Mouse (Mus musculus) lung, embryonic 16.5 days (tissue): ENCODE results near the gene 9030612E09Rik. TPM values are rescaled to one million over a fixed set of nuclear protein-coding genes. Genes with fewer than 3 reads are reported as not detected.
A peak's percentile ranks its signal among the peaks of the same experiment; 100 is the strongest.

Source experiments
- ATAC-seq: fragments of 200-750 bp; cut with Nextera tagmentation; 2 replicates; pipeline ENCODE4 v1.8.0; 2017; ENCODE audit warnings: low read depth, mild to moderate bottlenecking, moderate library complexity
- H3K27ac ChIP-seq: fragments of 300-500 bp; sonication (generic); 2 replicates; pipeline ENCODE4 v1.5.1; 2014; ENCODE audit warnings: mild to moderate bottlenecking, control low read depth, low read length
- H3K27me3 ChIP-seq: fragments of 300-500 bp; sonication (generic); 2 replicates; pipeline ENCODE4 v1.6.1; 2014; ENCODE audit warnings: low read depth, low read length, mixed read lengths; ENCODE audit not compliant: control insufficient read depth, insufficient read depth
- H3K36me3 ChIP-seq: fragments of 300-500 bp; sonication (generic); 2 replicates; pipeline ENCODE4 v1.6.1; 2014; ENCODE audit warnings: low read length; ENCODE audit not compliant: control insufficient read depth, insufficient read depth
- H3K4me1 ChIP-seq: fragments of 300-500 bp; sonication (generic); replicated peaks from 2 replicates; pipeline ENCODE4 v1.6.1; 2014; ENCODE audit warnings: low read length, mixed read lengths; ENCODE audit not compliant: control insufficient read depth, insufficient read depth
- H3K4me2 ChIP-seq: fragments of 300-500 bp; sonication (generic); 2 replicates; pipeline ENCODE4 v1.6.1; 2014; ENCODE audit warnings: low read depth, low read length, control low read depth
- H3K4me3 ChIP-seq: fragments of 300-500 bp; sonication (generic); 2 replicates; pipeline ENCODE4 v1.5.1; 2014; ENCODE audit warnings: mild to moderate bottlenecking, low read length, control low read depth
- H3K9ac ChIP-seq: fragments of 300-500 bp; sonication (generic); 2 replicates; pipeline ENCODE4 v1.6.1; 2014; ENCODE audit warnings: low read length, control low read depth
- H3K9me3 ChIP-seq: fragments of 300-500 bp; sonication (generic); 2 replicates; pipeline ENCODE4 v1.6.1; 2016; ENCODE audit warnings: low read length; ENCODE audit not compliant: control insufficient read depth
- WGBS: fragments of 180-500 bp; shearing (Covaris S2); extraction: QIAGEN DNeasy Blood & Tissue Kit; methylation state at CpG from one replicate; pipeline ENCODE4 v1.1.7; 2014; 5-methylcytosine and 5-hydroxymethylcytosine counted together
- polyA plus RNA-seq: library from polyadenylated mRNA; unstranded; fragments of >200 nt; fragmentation: Nextera tagmentation; extraction: Ambion mirVana; gene quantifications from 2 replicates; pipeline ENCODE4 v1.2.1, GENCODE M21; 2015

9030612E09Rik gene
- polyA plus RNA-seq, 1 experiment from 2014 or later = 0.13 TPM

- no peaks in the 10 kb centered on the region for H3K36me3 ChIP-seq
- peak overlapping the region; percentile 90 for H3K4me3 ChIP-seq
- no peaks in the 10 kb centered on the region for H3K27me3 ChIP-seq
- peaks cover 8% of the 10 kb centered on the region for H3K4me1 ChIP-seq
- H3K9ac ChIP-seq = peak overlapping the region; percentile 89
- WGBS = 0% methylated on average over 25 of the region's 25 CpGs
- peak overlapping the region; percentile 89 for H3K27ac ChIP-seq
- ATAC-seq = peak; percentile 51
- peak overlapping the region; percentile 80 for H3K4me2 ChIP-seq
- no peaks in the 10 kb centered on the region for H3K9me3 ChIP-seq
These were observed 47.2 kb downstream of the 9030612E09Rik start for GRCm38 (mm10) chr10:43221659-43222058.

- Histone ChIP-seq H3K27me3 (no peaks in the 10 kb centered on the region), H3K4me1 (peaks cover 8% of the 10 kb centered on the region), H3K36me3 (no peaks in the 10 kb centered on the region), H3K9ac (no peak overlapping the region), H3K4me3 (no peak overlapping the region), H3K27ac (no peak overlapping the region), H3K9me3 (no peaks in the 10 kb centered on the region), H3K4me2 (no peak overlapping the region)
- 88% methylated on average over 2 of the region's 2 CpGs for WGBS
- no peak for ATAC-seq
These were observed 48.9 kb downstream of the 9030612E09Rik start for GRCm38 (mm10) chr10:43223391-43223790.

Other genes starting within 250 kb of the 9030612E09Rik start
- gene Sobp, start 174 bp upstream of the 9030612E09Rik start, polyA plus RNA-seq = 0.29 and 0.31 TPM in 2 replicates
- gene Pdss2, start 46.8 kb downstream of the 9030612E09Rik start, polyA plus RNA-seq = 9.7 and 10.0 TPM in 2 replicates